Mouse (Mus musculus) heart, postnatal 14 days (tissue): ENCODE measurements around the gene Gadd45b. TPM values are rescaled to one million over a fixed set of nuclear protein-coding genes. Genes with fewer than 3 reads are reported as not detected.

Source experiments
- DNase-seq, 2 experiments: peaks; one replicate each; pipeline ENCODE4 v3.0.0; 2021 to 2022
- intact Hi-C: fragments of 180-260 bp; cut with DNase I; formaldehyde crosslinking; loops from one replicate; pipeline ENCODE4 v1.15.1; 2025
- total RNA-seq, 2 experiments: library from RNA; stranded (reverse); gene quantifications; 2 replicates each; pipeline ENCODE4 v1.2.3; 2021

Gene Gadd45b
- total RNA-seq, 2 experiments from 2014 or later: 13.6 to 17.2 TPM

DNA sequence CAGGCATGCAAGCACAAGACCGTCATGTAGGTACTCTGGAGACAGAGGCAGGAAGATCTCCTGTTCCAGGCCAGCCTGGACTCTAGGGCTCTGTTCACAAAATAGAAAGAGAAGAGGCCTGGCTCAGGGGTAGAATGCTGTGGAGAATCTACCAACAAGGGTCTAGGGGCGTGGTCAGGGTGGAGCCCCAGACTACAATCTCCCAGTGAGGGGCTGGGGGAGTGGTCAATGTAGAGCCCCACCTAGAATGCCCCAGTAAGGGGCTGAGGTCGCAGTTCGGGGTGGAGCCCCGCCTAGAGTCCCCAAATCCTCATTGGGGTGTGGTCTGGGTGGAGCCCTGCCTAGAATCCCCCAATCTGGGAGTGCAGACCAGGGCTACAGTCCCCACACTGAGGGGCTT, 20.4 kb downstream of the Gadd45b start:
- no peak for DNase-seq
- intact Hi-C loops: no loop called here

DNA sequence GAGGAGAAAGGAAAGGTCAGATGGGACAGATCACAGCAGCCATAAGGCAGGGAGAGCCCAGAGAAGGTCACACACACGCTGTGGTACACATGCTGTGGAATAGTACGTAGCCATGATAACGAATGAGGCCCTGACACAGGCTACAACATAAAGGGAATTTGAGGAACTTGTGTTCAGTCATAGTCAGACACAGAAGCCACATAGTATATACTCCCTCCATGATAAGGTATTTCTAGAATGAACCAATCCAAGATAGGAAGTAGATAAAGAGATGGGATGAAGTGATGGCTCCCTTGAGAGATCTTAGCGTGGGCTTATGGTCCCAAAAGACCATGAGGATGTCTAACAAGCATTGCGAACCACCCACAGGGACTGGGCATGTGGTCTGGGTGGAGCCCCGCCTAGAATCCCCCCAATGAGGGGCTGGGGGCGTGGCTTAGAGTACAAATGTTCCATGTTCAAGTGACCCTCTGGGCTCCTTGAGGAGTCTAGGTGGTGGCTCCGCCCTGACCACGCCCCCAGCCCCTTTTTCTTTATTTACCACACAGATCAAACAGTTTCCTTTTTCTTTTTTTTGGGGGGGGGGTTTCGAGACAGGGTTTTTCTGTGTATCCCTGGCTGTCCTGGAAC, 22.0 kb downstream of the Gadd45b start:
- no peak for DNase-seq
- intact Hi-C loops: no loop called here

DNA sequence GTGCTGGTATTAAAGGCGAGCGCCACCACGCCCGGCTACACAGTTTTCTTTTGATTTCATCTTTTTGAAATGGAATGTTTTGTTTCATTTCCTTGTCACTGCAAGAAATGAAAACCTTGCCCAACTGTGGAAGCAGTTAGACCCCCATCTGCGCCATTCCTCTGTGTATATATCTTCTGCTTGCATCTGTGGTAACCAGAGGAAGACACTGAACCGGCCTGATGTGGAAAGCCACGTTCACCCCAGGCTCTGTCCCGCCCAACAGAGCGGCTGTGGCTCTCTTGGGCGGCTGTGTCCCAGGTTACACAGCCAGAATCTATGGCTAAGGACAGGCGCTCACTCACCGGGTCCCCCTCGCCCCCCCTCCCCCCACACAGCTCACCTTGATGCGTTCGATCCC, 22.6 kb downstream of the Gadd45b start:
- intact Hi-C loops: no loop called here
- DNase-seq: no peak

DNA sequence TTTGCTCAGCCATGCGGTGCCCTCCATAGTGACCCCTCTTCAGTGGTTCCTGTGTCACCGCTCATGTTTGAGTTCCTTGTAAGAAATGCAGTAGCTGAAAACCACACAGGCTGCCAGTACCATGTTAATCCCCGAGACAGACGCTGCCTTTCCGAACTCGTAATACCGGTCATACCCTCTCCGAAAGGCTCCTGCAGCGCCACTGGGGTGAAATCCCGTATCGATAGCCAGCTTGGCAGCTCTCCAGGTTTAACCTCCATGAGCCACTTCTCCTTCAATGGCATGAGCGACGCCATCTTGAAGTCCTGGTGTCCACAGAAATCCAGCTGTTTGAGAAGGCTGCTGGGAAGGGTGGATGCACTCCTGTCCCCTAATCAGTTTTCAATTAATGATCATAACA, 24.5 kb downstream of the Gadd45b start:
- intact Hi-C loops: no loop called here
- DNase-seq: no peak

DNA sequence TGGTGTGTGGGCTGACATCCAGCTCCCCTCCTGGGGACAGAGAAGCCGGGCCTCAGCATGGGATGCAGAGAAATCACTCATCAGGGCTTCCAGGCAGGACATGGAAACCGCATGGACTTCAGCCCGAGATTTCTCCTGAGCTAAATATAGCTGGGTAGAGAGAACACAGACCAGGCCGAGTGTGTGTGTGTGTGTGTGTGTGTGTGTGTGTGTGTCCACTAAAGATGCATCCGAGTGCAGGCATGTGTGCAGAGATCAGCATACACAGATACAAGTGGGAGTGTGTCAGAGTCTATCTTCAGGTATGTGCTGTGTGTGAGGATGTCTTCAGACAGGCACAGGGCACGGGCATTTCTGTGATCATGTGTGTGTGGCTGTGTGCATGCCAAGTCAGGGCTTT, 25.0 kb downstream of the Gadd45b start:
- intact Hi-C loops: loop anchor here (1.0 kb wide), 1 partner anchor 27 kb away; no protein-coding TSS in a partner anchor
- DNase-seq: peak in 1 of 2 experiments; percentile 60

DNA sequence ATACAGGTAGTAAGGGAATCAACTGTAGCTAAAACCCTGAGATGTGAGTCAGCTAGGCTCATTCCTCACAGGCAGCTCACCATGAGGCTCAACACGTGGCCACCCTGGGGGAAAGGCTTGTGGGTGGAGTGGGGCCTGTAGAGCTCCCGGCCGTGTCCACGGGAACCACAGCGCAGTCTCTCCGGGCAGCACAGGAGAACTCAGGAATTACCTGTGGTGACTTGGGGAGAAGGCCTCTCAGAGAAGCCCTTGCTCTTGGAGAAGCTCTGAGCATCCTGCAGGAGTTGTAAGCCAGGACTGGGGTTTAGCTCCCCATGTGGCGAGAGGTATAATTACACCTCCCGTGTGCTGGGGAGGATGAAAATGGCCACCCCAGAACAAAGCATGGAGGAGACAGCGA, 25.7 kb downstream of the Gadd45b start:
- peak; percentile 60 to 81 for DNase-seq
- intact Hi-C loops: loop anchor here (1.0 kb wide), 1 partner anchor 27 kb away; no protein-coding TSS in a partner anchor

DNA sequence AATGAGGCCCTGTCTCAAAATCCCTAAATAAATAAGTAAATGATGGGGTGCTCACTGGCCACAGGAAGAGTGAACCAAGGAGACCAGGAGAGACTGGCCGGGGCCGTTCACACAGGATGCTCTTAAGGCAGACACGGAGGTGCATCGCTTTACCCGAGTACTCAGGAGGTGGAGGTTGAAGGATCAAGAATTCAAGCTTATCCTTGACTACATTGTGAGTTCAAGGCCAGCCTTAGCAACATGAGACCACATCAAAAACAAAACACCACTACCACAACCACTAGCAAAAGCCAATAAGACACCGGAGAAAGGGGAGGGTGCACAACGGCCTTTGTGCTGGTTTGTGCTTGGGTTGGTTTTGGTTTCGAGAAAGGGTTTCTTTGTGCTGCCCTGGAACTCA, 26.5 kb downstream of the Gadd45b start:
- no peak for DNase-seq

DNA sequence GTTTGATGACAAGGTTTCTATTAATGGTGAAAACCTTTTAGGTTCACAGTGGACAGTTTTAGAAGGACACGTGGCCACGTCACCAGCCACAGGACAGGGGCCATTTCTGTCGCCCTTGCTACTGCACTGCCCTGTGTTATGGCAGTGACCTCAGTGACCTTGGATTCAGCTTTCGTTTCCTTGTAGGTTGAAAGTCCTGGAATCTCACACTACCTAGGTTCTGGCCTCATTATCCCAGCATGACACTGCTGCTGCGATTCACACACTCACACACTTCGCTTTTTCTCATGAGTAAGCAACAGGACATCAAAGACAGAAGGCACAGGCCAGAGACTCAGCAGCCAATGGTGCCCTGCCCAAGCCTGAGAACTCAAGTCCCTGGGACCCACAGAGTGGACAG, 27.0 kb downstream of the Gadd45b start:
- no peak for DNase-seq
- intact Hi-C loops: no loop called here

More for the DNA sequence above, 26.5 kb downstream of the Gadd45b start:
- intact Hi-C loops: no loop called here

DNA sequence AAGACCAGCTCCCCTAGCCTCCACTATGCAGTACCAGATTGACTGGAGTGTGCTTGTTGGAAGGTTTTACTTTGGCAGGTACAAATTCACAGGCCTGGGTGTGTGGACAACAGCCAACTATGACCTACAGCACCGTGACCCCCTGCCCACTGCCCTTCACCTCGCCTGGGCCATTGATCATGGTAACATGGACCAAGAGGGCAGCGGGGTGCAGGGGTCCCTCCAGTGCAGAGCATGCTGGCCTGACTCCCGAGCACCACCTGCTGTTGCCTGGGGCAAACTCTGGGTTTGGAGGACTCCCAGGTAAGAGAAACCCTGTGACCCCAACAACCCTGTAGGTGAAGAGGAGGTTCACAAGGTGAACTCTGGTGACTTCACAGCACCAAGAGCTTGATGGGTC, 27.9 kb downstream of the Gadd45b start:
- DNase-seq: no peak
- intact Hi-C loops: no loop called here

DNA sequence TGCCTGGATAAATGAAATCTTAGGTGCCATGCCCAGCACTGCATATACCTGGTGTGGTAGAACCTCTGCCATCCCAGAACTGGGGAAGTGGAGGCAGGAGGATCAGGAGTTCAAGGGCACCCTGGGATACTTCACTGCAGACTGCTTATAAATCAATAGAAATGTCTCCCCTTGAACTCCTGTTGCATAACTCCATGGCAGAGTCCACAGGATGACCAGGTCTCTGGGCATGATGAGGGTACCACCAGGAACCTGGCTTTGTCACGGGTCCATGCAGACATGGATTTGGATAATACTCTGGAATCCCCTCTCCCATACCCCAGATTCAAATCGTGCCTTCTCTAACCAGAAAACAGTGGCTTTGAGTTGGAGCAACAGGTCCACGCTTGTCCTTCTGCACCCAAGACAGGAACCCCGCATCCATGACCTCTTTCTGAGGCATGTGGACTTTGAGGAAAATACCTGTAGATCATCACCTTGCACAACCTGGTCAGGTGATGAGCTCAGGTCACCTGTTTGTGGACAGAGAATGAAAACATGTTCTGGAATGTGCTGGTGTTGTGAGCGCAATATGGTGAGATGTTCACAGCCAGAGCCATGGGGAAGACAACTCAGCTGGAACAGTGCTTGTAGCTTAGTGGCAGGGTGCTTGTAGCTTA, 29.2 kb downstream of the Gadd45b start:
- no peak for DNase-seq
- intact Hi-C loops: no loop called here

DNA sequence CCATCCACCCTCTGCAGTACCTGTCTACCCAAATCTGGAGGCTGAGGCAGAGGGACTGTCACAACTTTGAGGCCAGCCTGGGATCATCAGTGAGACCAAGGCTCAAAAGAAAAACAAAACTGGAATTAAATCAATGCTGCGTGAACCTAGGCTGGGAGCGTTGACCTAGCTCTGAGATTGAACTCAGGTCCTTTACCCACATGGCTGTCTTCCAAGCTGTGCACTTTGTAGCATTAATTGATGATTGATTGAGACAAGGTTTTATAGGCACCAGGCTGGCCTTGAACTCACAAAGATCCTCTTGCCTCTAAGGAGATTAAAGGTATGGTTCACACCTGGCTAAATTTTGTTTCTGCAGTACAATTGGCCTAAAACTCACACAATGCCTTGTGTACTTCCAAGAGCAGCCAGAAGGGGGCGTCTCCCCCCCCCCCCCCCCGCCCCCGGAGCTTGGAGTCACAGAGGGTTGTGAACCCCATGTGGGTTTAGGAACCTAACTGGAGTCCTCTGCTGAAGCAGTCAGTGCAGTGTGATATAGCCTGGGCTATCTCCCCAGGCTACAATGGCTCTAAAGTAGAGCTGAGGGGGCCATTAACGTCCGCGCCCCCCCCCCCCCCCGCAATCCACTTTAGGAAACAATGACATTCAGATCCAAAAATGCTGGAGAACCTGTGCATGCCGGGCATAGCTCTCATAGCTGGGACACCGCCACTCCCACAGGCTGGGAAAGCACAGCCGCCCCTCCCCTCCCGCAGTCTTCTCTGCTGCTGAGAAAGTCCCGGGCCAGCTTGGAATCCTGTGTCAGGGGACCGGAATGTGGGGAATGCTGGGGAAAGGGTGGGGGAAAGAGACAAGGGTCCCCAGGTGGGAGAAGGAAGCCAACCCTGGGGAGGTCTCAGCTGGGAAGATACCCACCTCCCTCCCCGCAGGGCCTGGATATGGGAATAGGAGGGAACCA, 31.0 kb downstream of the Gadd45b start:
- peak; percentile 56 to 67 for DNase-seq
- intact Hi-C loops: no loop called here

DNA sequence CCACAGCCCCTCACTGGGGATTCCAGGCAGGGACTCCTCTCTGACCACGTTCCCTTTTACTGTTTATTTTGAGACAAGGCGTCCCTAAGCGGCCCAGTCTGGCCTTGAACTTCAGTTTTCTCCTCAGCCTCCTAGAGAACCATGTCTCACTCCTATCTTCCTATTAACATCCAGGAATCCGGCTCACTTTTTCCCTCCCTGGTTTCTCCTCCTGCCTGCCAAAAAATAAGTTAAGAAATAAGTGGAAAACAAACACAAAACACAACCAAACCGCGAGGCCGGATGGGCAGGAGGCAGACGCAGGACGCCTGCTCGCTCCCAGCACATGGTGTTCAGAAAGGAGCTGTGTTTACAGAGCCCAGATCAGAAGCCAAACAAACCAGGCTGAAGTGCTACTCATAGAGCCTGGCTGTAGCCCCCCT, 32.2 kb downstream of the Gadd45b start:
- peak; percentile 32 to 47 for DNase-seq
- intact Hi-C loops: no loop called here

DNA sequence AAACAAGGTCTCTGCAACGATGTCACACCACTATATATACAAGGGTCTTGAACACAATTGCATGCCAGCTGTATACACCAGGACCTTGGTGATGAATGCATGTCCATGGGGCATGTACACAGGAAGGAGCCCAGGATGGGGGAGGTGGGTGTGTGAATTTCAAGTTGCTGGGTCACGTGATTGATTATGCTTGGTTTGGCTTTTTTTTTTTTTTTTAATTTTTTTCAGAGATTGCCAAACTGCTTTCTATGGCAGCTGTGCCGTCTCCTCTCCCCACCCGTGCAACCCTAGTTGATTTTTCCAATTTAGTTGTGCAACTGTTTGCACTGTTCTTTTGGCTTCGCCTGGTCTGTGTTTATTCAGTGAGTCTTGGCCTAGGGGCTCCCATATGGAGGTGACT, 32.7 kb downstream of the Gadd45b start:
- intact Hi-C loops: no loop called here
- DNase-seq: peak in 1 of 2 experiments; percentile 2

DNA sequence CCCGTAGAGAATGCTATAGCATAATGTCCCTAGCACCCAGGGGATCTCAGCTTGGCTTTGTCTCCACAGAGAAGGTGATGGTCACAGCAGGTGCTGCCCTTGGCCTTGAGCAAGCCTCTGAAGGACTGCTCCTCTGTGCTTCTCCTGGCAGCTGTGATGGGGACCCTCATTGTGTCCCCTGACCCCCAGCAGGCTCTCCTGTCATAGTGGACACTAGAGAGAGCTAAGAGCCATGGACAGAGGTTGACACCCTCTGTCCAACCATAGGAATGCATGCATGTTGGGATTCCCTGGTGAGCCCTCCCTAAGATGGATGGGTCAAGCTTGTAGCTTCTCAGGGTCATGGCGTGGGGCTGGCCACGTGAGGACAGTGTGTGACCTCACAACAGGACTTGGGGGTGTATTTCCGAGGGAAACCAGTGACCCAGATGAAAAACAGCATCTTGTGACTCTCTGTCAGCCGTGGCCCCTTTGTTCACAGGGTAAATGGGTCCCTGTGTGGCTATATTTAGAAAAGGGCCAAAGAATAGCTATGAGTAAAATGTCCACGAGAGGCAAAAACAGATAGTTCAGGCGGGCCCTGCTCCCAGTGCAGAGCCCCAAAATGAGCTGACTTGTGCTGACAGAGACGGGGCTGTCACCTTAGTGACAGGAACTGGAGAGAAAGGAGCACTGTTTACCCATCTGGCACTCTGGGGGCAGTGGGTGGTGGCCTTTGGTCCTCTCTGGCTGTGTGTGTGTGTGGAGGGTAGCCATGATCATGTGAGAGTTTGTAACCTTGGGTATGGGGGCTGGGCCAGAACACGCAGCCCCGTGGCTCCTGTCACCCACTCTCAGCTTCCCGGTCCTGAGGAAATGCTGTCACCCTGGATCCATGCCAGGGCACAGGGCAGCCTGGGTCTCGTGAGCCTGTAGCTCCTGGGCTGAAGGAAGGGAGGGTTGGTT, 33.4 kb downstream of the Gadd45b start:
- intact Hi-C loops: no loop called here
- DNase-seq: peak in 1 of 2 experiments; percentile 60

DNA sequence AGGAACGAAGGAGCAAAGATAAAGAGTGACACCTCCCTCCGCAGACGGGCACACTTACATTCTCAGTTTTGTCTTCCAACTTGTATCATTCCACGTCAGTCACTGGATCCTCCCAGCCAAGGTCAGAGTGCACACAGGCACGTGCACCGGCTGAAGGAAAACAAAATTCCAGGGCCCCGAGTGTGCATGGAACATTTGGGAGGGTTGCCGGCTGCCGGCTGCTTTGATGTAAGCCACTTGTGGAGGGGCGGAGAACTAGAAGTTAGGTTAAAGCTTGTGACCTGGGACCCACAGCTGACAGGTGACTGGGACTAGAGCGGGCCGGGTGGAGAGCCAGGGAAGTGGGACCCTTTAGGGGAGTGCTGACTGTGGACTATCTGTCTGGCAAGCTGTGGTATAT, 36.4 kb downstream of the Gadd45b start:
- no peak for DNase-seq
- intact Hi-C loops: no loop called here

DNA sequence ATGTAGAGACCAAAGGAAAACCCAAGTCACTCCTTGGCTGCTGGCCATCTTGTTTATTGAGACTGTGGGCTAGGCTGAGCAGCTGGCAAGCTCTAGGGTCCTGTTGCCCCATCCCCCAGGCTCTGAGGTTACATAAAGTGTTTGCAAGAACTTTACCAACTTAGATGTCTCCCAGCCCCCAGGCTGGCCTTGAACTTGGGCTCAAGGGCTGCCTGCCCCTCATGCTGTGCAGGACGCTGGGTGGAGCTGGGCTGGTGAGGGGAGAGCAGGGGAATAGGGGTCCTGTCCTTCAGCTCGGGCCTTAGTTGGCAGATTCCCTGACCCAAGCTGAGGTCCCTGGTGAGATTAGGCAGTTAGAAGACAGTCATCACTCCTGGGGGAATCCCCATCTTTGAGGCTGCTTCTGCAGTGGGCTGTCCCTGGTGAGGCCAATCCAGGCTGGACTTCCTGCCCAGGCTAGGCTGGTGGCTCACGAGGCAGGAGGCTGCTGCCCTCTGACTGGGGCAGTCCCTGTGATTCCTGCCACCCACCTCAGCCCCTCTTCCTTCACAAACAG, 37.3 kb downstream of the Gadd45b start:
- intact Hi-C loops: no loop called here

DNA sequence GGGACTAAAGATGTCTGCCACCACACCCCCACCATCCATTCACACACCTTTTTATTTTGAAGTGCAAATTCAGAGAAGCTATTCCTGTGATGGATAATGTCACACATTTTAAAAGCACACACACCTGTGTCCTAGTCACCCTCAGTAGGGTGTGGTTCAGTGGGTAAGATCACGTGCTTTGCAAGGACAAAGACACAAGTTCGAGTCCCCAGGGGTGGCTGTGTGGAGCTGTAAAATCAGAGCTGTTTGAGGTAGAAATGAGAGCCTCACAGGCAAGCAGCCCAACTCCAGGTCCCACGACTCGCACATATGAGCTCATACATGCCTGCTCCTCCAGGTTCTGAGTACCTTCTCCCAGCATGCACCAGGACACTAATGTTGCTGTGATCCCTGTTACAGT, 38.2 kb downstream of the Gadd45b start:
- no peak for DNase-seq
- intact Hi-C loops: no loop called here

More for the DNA sequence above, 37.3 kb downstream of the Gadd45b start:
- DNase-seq: no peak

DNA sequence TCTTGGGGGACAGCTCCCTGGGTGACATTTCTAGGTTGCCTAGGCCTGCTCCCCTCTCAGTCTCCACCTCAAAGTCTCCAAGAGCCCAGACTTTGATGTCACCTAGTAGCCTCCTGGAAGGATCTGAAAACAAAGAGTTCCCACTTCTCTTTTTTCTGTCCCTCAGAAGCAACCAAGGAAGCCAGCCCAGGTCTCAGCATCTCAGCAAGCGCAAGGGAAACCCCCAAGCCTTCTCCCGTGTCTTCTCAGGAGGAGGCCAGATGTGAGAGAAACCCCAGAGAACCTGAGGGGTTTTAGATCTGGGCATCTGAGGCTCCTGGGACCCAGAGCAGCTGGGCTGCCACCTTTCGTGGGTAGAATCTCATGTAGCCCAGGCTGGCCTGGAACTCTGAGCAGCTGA, 39.4 kb downstream of the Gadd45b start:
- intact Hi-C loops: no loop called here
- no peak for DNase-seq

DNA sequence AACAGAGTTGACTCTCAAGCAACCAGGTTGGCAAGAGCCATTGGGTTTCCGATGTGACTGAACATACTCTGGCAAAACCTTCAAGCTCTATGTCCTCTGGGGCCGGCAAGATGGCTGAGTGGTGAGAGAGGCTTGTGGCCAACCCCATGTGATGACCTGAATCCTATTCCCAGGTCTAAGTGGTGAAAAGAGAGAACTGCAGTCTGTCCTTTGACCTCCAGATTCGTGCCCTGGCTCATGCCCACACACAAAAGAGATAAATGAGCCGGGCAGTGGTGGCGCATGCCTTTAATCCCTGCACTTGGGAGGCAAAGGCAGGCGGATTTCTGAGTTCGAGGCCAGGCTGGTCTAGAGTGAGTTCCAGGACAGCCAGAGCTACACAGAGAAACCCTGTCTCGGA, 40.3 kb downstream of the Gadd45b start:
- intact Hi-C loops: no loop called here

DNA sequence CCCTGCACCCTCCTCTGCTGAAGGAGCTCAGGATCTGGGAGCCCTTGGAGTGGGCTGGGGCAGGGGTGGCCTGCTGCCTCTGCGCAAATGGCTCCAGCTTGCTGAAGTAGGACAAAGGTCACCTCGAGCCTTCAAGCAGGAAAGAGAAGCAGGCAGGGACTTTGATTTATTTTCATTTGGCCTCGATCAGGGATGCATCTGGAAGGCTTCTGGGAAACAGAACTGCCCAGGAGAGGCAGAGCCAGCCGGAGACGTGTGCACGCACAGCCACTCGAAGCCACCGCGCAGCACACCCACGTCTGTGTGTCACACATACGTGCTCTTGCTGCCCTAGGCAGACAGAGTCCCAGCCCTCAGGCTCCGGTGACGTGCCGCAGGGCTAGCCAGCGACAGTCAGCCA, 41.7 kb downstream of the Gadd45b start:
- intact Hi-C loops: no loop called here
- DNase-seq: peak in 1 of 2 experiments; percentile 31

More for the DNA sequence above, 40.3 kb downstream of the Gadd45b start:
- DNase-seq: no peak
